Mouse (Mus musculus) adrenal gland, adult 10 weeks (tissue): ENCODE results near the gene Sftpa1. TPM values are rescaled to one million over a fixed set of nuclear protein-coding genes. Genes with fewer than 3 reads are reported as not detected.

Experiments used
- polyA plus RNA-seq: library from polyadenylated mRNA; stranded (reverse); fragments of 350-450 nt; fragmentation: Illumina TruSeq; extraction: RNeasy Lipid Tissue Mini Kit (QIAGEN cat#74804); gene quantifications from one replicate; pipeline ENCODE4 v1.2.3, GENCODE M21; 2014; ENCODE audit warnings: low read depth, low replicate concordance

The Sftpa1 gene
- not detected for polyA plus RNA-seq

GRCm38 (mm10) chr14:41131540-41131939 lies at the start of gene Sftpa1:
Gene Sftpa1, plus strand, starts transcription at chr14:41131782.

DNA sequence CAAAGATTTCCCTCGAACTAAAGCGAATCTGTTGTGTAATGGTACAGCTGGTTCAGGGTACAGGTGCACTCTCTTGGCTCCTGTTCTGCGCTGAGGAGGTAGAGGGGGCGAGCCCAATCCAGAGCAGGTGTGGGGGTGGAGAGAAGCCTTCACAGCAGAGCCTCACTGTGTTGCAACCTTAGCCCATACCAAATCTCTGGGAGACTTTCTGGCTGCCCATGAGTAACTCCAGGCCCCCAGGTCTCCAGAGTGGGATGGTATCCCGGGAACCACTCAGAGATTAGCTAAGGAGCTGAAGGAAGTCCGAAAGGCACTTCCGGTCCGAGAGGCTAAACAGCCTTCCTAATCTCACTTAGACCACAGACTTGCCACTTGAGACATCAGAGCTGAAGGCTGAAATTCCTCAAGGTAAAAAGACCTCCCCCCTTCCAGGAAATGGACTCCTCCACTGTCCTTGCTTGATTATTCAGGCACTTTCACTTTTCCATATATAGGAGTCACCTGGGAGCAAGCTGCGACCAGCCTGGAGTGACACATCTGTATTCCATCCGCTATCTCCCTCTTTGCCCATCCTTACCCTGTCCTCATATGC lies 26.6 kb upstream of the Sftpa1 start, which contains the start of gene Mat1a:
Gene Mat1a, plus strand, starts transcription at position 183 of the 592 bp plus-strand sequence.

GRCm38 (mm10) chr14:41151220-41151898 lies 19.8 kb downstream of the Sftpa1 start, which contains the start of gene Mbl1:
Gene Mbl1, plus strand, starts transcription at chr14:41151458.

GRCm38 (mm10) chr14:41185059-41185821 lies 53.7 kb downstream of the Sftpa1 start, which contains the start of gene Sftpd:
Gene Sftpd, minus strand, starts transcription at chr14:41185149.

Other genes with a start within 250 kb of the Sftpa1 start
- 1.5 TPM for gene Sh2d4b, start 238.5 kb upstream of the Sftpa1 start, polyA plus RNA-seq
- gene Tspan14, start 165.0 kb upstream of the Sftpa1 start, polyA plus RNA-seq = 10.7 TPM
- 183 TPM for gene Fam213a, start 118.0 kb upstream of the Sftpa1 start, polyA plus RNA-seq
- gene Dydc2, start 62.6 kb upstream of the Sftpa1 start, polyA plus RNA-seq = not detected
- gene Dydc1, start 58.9 kb upstream of the Sftpa1 start, polyA plus RNA-seq = 0.82 TPM
- gene Mat1a, start 26.7 kb upstream of the Sftpa1 start, polyA plus RNA-seq = not detected
- not detected for gene Mbl1, start 19.7 kb downstream of the Sftpa1 start, polyA plus RNA-seq
- not detected for gene Sftpd, start 53.4 kb downstream of the Sftpa1 start, polyA plus RNA-seq
- gene Gm2832, start 147.0 kb downstream of the Sftpa1 start, polyA plus RNA-seq = not detected
- gene Gm5798, start 216.8 kb downstream of the Sftpa1 start, polyA plus RNA-seq = not detected